Mouse (Mus musculus) kidney, adult 18-20 months (tissue): ENCODE measurements around the gene Chchd4.

Experiments
- DNase-seq: peaks from one replicate; pipeline ENCODE4 v3.0.0; 2021

Chchd4 gene

DNA sequence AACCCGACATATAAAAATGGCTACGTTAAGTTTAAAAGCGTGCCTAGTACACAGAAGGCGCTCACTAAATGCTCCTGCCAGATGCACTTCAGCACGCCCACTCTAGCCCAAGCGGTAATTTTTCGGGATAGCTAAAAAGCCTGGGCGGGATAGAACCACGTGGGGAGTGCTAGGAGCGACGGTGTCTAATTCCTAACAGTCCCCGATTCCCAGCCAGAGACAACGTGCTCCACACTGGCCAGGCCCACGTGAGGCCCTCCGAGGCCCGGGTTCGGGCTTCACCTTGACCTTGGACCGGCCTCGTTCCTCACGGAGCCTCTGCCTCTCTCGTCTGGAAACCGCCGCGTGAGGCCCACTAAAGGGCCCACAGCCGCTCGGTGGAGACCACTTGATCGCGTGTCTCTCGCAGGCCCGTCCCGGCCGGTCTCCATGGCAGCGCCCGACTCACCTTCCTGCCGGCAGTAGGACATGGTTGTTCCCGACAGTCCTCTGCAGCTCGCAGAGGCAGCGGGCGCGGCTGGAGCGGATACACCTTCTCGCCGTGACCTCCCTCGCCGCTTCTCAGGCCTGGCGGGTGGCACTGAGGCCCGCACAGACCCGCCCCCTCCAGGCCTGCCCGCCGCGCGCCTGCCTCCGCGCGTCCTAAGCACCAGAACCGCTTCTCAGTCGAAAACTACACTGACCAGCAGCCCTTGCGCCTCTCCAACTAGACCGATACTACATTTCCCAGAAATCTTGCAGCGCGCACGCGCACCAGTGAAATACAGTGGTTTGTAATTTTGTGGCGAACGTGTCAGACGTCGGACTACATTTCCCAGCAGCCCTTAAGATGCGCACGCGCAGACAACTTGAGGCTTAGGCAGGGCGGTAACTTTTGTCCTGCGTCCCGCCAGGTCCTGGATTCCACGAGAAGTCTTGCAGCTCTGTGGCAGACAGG lies at the start of gene Chchd4, which contains the start of gene Tmem43:
Gene Chchd4 (minus strand): TSS at position 679 of the 937 bp plus-strand sequence.
Gene Tmem43 (plus strand): TSS at position 836 of the 937 bp plus-strand sequence.
- peak; percentile 99 for DNase-seq

DNA sequence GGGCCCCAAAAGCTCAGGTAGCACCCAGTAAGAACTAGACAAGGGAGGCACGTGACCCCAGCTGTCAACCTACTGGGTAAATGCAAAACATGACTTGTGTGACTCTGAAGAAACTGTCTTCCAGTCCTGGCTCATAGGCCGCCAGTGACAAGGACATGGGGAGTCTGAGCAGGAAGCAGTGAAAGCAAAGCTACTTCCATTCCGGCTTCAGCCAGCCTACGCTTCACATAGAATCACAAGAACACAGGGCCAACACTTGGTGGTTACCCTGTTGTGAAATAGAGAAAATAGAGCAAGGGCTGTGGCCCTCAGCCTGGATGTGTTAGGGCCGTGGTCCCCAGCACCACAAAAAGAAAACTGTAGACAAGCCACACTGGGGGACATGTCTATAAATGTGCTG lies 49.5 kb upstream of the Chchd4 start:
- DNase-seq = no peak

DNA sequence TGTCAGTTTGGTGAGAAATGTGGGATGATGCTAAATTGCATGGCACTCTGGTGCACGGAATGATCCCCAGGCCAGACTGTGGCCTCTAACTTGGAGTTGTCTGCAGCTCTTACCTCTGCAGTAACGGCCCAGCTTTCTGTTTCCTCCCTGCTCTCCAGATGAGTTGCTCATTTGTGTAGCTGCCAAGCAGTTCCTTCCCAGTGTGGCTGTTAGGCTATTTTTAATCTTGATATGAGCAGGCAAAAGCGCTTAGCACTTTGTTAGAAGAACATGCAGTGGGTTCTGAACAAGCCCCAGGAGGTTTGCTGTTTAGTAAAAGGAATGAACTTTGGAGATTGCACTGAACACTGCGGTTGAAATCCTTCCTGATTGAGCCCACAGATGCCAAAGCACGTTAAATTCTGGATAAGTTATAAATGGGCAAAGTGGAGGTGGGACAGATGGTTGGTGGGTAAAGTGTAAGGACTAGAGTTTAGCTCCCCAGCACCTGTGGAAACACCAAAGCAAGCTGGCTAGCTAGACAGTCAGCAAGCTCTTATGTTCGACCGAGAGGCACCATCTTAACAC lies 45.2 kb upstream of the Chchd4 start:
- no peak for DNase-seq

DNA sequence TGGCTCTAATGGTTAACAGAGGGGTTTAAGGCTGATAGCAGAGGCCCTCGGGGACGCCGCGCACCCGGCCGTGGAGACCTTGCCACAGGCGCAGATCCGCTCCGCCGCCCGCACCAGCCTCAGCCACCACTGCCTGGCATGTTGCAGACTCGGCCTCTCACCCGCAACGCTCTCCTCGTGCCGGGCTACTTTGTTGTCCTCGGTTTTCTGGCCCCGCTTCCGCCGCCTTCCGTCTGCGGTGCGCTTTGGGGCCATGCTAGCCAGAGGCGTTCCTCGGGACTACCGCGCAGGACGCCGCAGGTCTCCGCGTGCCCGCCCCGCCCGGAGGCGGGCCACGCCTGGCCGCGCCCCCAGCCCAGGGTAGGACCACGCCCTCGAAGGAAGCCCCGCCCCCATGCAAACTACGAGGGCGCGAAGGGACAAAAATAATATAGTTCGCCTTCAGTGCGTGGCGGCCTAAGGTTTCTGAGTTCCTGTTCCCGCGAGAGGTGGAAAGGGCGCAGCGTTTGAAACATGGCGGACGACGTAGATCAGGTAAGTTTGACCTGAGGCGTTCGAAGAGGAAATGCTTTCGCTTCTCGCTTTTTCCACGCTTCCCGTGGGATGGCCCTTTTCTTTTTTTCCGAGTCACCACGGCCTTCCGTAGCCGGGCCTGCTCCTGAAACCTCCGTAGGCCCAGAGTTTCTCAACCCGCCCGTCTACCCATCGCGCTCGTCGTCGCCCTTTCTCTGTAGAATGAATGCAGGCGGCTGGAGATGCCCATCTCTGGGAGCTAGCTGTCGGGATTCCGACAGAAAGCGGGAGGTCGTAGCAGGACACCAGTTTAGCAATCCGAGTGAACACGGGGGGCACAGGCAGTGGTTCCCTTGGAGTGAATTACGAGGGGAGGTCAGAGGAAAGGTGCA lies 42.5 kb upstream of the Chchd4 start, which contains the start of the genes Xpc and Lsm3:
Gene Xpc (minus strand): TSS at position 344 of the 905 bp plus-strand sequence.
Gene Lsm3 (plus strand): TSS at position 384 of the 905 bp plus-strand sequence.
- DNase-seq = peak; percentile 100

DNA sequence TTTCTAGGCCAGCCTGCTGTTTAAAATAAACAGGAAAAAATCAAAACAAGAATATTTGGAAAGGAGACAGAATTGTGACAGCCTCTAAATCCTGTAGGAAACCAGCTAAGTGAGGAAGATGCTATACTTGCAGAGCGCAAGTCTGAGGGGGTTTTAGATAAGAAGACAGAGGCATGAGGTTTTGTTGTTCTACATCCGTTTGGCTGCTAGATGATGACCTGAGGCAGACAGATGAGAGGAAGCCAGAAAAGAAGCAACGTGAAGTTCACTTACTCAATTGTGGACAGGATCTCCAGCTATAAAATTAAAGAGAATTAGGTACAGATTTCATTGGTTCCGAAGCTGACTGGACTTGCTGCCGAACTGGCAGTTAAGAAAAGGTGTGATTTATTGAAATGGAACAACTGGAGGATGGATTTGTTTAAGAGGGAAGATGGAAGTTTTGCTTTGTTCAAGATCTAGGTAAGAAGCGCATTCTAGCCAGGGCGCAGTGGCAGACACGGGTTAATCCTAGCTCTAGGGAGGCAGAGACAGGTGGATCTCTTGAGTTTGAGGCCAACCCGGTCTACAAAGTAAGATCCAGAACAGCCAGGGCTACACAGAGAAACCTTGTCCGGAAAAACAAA lies 41.5 kb upstream of the Chchd4 start:
- DNase-seq = no peak

DNA sequence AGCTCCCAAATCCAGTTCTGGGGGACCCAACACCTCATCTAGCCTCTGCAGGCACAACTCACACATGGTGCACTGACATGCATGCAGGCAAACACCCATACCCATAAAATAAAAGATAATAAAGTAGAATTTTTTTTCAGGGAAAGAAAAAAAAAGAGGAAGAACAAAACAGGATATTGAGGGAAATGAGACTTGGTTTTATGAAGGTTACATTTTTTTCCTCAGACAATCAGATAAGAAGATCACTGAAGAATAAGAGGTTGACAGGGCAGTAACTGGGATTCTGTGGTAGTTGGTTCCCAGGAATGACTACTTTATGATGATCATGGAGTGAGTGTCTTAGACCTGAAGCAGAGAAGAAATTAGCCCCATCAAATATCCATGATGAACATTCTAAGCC lies 40.8 kb upstream of the Chchd4 start:
- DNase-seq = no peak

DNA sequence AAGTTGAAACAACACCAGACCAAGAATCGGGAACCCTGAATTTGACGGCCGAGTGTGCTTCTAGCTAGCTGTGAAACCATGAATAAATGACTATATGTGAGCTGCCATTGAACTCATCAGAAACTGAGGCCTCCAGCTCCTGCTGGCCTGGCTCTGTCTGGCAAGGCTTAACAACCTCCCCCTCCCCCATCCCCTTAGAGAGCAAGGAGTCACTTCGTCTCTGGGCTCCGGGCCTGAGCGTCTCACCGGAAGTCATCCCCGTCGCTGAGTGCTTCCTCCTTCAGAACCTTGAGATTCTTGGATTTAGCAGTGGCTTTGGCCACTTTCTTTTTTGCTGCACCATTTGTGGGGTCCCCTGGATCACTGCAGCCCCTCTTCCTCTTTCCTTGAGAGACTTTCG lies 36.9 kb upstream of the Chchd4 start:
- DNase-seq = no peak

DNA sequence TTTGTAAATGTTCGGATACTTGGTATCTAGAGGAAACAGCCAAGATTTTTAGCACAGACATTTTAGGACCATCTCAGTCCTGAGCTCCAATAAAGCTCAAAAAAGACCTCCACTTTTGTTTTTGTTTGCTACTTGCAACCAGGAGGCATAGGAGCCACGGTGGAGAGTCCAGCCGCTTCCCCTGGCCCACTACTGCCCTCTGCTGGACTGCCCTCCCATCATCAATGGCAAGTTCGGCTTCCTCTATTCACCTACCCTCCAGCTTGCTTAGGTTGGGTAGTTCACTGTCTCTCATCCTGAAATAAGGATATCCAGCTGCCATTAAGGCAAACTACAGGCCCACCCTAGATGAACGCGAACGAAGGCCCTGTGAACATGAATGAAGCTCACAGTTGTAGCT lies 36.0 kb upstream of the Chchd4 start:
- DNase-seq = peak; percentile 77

DNA sequence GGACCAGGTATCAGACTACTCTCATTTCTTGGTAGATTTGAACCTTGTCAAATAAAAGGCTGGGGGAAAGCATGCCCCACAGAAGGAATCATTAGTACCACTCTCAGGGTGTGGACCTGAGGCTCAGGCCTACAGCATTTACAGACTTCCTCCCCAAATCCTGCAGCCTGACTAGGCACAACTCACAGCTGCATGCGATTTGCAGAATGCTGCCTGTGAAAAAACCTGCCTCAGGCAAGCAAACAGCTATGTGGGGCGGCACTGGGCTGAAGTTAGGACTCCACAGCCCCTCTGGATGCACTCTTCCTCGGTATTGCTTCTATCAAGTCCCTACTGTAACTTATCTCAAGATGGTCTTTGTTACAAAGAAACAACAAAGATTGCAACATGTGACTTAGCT lies 34.7 kb upstream of the Chchd4 start:
- DNase-seq = no peak

DNA sequence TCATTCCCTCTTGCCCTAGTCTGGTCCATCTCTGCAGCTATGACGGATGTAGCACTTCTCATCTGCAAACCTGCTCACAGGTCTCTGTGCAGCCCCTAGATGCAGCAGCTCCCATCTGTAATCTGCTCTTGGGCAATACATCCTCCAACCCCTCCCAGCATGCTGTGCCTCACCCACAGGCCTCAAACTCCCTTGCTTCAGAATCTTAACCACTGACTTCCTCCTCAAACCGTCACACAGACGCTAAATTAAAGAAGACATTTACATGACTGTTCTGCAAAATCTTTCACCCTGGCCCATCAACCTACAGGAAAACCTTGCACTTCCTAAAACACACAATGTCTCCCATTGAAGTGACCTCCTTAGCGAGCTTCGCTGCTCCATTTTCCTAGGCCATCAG lies 32.7 kb upstream of the Chchd4 start:
- DNase-seq = no peak

DNA sequence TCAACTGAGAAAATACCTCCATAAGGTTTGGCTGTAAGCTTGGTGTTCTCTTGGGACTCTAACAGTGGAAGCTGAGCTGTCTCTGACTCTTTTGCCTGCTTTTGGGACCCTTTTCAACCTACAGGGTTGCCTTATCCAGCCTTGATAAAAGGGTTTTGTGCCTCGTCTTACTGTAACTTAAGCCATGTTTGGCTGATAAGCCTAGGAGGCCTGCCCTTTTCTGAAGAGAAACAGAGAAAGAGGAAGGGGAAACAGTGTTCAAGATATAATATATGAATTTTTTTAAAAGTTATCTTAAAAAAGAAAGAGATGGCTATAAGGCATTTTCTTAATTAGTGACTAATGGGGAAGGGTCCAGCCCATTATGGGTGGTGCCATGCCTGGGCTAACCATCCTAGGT lies 30.0 kb upstream of the Chchd4 start:
- no peak for DNase-seq

DNA sequence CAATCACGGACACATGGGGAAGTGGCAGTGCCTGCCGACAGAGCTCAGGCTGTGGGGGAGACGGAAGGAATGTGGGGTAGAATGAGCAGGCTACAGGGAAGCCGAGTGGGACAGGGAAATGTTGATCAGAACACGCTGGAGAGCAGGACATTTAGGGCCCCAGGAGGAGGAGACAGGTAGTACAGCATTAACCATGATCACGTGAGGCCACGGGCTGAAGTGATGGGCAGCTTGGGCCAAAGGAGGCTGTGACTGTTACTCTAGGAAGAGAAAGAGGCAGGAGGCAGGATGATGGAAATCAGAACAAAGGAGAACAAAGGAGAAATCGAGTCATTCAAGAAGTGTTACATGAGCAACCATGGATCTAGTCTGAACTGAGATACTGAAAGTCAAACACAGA lies 21.2 kb upstream of the Chchd4 start:
- DNase-seq = no peak

DNA sequence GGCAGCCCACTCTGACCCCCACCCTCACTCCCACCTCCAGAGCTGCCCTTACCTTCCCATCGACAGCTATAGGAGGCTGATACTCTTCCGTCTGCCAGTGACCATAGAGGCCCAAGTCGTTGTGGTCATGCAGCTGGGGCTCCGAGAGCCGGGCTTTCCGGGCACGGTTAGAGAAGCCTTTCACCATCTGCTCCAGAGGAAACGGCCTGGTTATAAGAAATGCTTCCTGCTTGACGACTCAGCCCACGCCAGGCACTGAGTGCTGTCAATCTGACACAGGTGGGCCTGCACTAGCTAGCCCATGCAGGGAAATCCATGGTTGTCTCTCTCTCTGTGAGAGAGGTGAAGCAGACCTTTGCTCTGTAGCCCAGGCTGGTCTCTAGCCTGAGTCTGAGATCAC lies 19.7 kb upstream of the Chchd4 start:
- no peak for DNase-seq

DNA sequence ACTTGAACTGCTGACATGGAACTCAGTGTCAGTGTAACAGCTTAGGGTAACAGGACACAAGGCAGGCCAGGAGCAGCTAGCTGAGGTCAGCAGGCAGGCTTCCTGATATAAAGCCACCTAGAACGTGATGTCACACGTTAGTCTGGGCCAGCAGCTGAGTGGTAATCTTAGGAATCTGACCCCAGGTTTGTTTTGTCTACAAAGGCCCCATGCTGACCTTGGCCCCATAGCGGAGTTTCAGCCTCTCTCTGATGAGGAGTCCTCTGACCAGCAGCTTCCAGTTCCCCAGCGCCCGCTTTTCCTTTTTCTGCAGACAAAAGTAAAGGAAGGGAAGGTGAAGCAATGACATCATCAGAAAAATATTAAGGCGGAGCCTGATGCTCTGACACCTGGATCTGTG lies 17.7 kb upstream of the Chchd4 start:
- no peak for DNase-seq

DNA sequence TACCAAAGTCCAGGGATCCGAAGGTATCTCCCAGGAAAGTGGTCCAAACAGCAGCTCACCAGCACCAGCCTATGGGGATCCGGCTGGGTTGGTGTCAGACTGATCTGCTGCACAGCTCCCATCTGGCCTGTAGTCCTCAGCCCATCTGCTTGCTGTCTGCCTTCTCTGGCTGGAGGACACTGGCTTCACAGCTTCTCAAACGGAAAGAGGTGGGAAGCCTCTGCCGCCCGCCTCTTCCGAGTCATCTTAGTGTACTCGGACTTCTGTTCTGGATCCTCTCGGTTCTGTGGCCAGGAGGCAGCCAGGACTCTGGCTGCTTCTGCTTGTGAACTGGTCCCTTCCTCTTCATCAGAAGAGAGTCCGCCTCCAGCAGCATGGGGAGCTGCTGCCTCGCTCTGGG lies 16.5 kb upstream of the Chchd4 start:
- DNase-seq = no peak

DNA sequence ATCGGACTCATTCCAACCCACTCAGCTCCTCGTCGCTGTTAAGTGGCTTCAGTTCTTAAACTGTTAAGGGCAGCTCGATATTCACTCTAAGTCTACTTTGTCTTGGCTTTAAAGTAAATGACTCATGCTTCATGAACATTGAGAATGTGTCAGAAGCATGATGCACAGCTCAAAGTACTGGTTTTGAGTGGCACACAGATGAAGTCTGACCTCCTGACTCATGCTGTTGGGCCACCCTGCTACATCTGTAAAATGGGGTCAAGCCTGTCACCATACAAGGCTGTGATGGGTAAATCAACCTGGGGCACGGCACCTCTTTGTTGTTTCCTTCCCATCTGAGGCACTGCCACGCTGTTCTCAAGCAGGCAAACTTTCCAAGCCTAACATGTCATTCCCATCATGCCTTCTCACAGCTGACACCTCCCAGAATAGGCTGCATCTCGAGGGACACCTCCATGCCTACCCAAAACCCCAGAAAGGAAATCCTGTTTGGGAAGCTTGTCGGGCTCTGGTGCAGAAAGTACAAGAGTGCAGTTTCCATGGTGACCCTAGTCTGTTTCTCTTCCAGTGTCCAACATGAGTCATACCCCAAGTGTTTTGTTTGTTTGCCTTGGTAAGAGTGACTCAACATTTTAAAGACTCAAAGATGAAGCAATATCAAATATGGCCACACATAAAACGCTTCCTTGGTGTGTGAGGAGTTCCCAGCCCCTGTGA lies 15.3 kb upstream of the Chchd4 start:
- no peak for DNase-seq

DNA sequence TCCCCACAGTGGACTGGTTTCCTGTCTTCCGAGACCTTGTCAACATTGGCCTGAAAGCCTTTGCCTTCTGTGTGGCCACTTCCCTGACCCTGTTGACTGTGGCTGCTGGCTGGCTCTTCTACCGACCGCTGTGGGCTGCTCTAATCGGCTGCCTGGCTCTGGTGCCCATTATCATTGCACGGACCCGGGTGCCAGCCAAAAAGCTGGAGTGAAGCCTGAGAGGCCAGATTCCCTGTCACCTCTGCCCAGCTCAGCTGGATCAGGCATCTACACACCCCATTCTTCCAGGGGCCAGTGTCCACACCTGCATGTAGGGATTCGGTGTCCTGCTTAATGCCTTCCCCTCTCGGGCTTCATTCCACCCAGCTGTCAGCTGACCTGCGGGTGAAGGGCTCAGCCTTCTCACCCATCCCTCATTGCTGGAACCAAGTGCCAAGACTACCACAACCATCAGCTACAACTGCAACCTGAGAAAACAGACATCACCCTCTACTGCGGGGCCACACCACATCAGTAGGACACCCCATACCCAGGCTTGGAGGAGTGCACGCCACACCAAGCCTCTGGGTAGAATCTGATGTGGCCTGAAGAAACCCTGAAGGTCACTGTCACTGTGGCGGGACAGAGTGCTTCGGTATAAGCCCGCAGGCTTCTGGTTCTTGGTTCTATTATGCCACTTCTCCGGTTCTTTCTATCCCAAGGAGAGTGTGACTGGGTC lies 13.5 kb upstream of the Chchd4 start:
- no peak for DNase-seq

DNA sequence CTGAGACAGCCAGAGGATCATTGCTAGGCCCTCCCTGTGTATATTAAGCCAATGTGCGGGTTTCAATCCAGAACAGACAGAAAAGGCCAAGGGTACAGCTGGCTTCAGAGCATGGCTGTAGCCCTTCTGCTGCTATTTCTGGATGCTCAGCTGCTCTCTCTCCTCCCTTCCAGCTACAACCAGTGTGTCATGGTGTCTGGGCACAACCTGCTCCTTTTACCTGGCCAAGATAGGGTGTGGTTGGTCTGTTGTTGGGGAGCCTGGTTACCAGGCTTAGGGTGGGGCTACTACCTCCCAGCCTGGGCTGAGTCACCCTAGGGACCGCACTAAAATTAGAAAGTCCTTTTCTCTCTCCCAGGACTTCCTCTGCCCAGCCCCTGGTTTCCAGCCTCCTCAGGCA lies 10.0 kb upstream of the Chchd4 start:
- DNase-seq = no peak

DNA sequence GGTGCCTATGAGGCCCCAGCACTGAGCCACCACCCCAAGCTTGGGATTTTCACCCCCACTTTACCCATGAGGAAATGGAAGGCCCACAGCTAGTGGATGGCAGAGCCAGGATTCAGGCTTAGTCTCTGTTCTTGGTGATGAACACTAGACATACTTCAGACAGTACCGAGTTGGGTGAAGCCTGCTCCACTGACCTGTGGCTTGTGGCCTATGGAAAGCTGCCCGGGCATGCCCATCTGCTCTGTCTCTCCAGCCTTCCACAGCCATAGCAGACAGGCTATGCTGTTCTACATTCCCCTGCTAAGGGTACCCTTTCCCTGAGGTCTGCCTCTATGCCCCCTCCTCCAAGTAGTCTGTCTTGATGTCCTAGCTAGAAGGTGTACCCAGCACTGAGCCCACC lies 3.2 kb upstream of the Chchd4 start:
- no peak for DNase-seq

DNA sequence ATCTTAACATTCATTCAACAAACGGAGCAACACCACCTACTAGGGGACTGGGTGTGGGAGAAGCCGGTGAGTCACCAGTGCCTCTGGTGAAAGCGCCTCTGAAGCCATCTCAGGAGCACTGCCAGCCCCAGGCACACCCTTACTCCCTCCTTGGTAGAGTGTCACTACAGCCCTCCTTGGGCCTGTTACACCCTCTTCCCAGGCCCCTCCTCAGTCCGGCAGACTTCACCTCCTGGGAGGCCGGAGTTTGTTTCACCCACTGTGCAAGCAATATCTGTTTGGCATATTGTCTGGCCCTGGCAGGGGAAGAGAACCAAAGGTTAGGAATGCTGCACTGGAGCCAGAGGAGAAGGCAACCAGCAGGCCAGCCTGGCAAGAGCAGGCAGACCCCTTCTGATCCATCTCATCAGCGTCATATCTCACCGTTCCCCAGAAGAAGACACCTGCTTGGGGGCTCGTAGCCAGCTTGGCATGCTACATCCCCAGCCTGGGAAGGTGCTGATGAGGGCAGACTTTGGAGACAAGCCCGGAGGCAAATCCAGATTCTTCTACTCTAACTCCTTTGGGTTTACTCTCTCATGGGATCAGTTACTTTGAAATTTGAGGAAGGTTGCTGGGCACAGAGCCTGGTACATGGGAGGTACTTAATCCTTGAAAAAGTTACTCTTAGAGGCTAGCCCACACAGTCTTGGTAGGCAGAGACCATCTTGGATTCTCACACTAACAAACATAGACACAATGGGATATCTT lies 1.3 kb upstream of the Chchd4 start:
- DNase-seq = no peak
